Mouse (Mus musculus) intestine, embryonic 14.5 days (tissue): Measurements from ENCODE around the gene Nacc2. TPM values are rescaled to one million over a fixed set of nuclear protein-coding genes. Genes with fewer than 3 reads are reported as not detected.

Source experiments
- polyA plus RNA-seq: library from polyadenylated mRNA; unstranded; fragments of >200 nt; fragmentation: Nextera tagmentation; extraction: Ambion mirVana; gene quantifications from 2 replicates; pipeline ENCODE4 v1.2.1, GENCODE M21; 2014

The Nacc2 gene
- polyA plus RNA-seq, 1 experiment from 2014 or later = 13.2 TPM

Other genes starting within 250 kb of the Nacc2 start
- 16.8 and 17.7 TPM in 2 replicates for gene Camsap1, start 139.9 kb downstream of the Nacc2 start, polyA plus RNA-seq
- gene Ubac1, start 101.5 kb downstream of the Nacc2 start, polyA plus RNA-seq = 90.2 and 90.3 TPM in 2 replicates
- not detected in 2 replicates for gene Lhx3, start 85.1 kb upstream of the Nacc2 start, polyA plus RNA-seq
- 23.4 and 24.6 TPM in 2 replicates for gene Qsox2, start 114.3 kb upstream of the Nacc2 start, polyA plus RNA-seq
- 0.50 and 0.51 TPM in 2 replicates for gene Ccdc187, start 171.3 kb upstream of the Nacc2 start, polyA plus RNA-seq
- gene Gpsm1, start 192.3 kb upstream of the Nacc2 start, polyA plus RNA-seq = 23.4 and 26.7 TPM in 2 replicates
- gene Dnlz, start 228.9 kb upstream of the Nacc2 start, polyA plus RNA-seq = 25.4 and 29.2 TPM in 2 replicates
- 1.0 and 1.1 TPM in 2 replicates for gene Card9, start 237.7 kb upstream of the Nacc2 start, polyA plus RNA-seq